Mouse (Mus musculus) liver, embryonic 14.5 days (tissue): ENCODE results near the gene Chchd3.

Experiments
- CTCF ChIP-seq: IDR thresholded peaks from 2 replicates; pipeline ENCODE4 v1.5.1; 2016; ENCODE audit warnings: antibody characterized with exemption, low read depth, control low read depth
- EP300 ChIP-seq: IDR thresholded peaks from 2 replicates; pipeline ENCODE4 v1.6.1; 2016; ENCODE audit warnings: antibody characterized with exemption, low read depth

- TF ChIP-seq CTCF (no peak), EP300 (no peak)
These were observed 109.1 kb downstream of the Chchd3 start for GRCm38 (mm10) chr6:32950973-32951372.
